Mouse (Mus musculus) C2C12 (cell line): Measurements from ENCODE around the gene Ndufv1. TPM values are rescaled to one million over a fixed set of nuclear protein-coding genes. Genes with fewer than 3 reads are reported as not detected.
"Not testable (repeated sequence)": the region's sequence is repeated elsewhere in the genome, so short reads cannot be mapped to it uniquely, and the experiment has no call there.

Experiments used
- H3K27me3 ChIP-seq: one replicate; pipeline ENCODE4 v1.6.1; 2011; ENCODE audit not compliant: control insufficient read depth, insufficient read depth, insufficient read length
- H3K36me3 ChIP-seq: one replicate; pipeline ENCODE4 v1.6.1; 2011; ENCODE audit not compliant: control insufficient read depth, insufficient read depth
- H3K4me3 ChIP-seq: one replicate; pipeline ENCODE4 v1.5.1; 2011; ENCODE audit warnings: mild to moderate bottlenecking, control low read depth; ENCODE audit not compliant: poor library complexity, insufficient read depth, severe bottlenecking
- H3K79me2 ChIP-seq: one replicate; pipeline ENCODE4 v1.6.1; 2011; ENCODE audit not compliant: control insufficient read depth, insufficient read depth
- H3K79me3 ChIP-seq: one replicate; pipeline ENCODE4 v1.6.1; 2011; ENCODE audit warnings: low read depth, control low read depth
- H3ac ChIP-seq: one replicate; pipeline ENCODE3; 2011; ENCODE audit warnings: low read depth; ENCODE audit not compliant: control insufficient read depth, insufficient read length
- CEBPB ChIP-seq: IDR thresholded peaks from one replicate; pipeline ENCODE4 v1.6.1; 2011; ENCODE audit warnings: low read depth, mild to moderate bottlenecking, control low read depth, moderate library complexity
- CTCF ChIP-seq: IDR thresholded peaks from one replicate; pipeline ENCODE4 v1.5.1; 2011; ENCODE audit not compliant: control insufficient read depth, insufficient read depth, insufficient read length
- FOSL1 ChIP-seq: IDR thresholded peaks from one replicate; pipeline ENCODE4 v1.8.0; 2011; ENCODE audit warnings: mild to moderate bottlenecking, low read length; ENCODE audit not compliant: poor library complexity, insufficient read depth, severe bottlenecking
- MAX ChIP-seq: IDR thresholded peaks from one replicate; pipeline ENCODE4 v1.6.1; 2011; ENCODE audit warnings: mild to moderate bottlenecking, control low read depth
- MYOD1 ChIP-seq: IDR thresholded peaks from one replicate; pipeline ENCODE4 v1.6.1; 2011; ENCODE audit warnings: low read depth; ENCODE audit not compliant: control insufficient read depth, insufficient read length
- MYOG ChIP-seq: IDR thresholded peaks from one replicate; pipeline ENCODE4 v1.6.1; 2011; ENCODE audit not compliant: control insufficient read depth, insufficient read length; ENCODE audit errors: extremely low read depth
- USF1 ChIP-seq: IDR thresholded peaks from one replicate; pipeline ENCODE4 v1.6.1; 2011; ENCODE audit warnings: low read depth, mild to moderate bottlenecking, control low read depth, moderate library complexity
- polyA plus RNA-seq: library from polyadenylated mRNA; unstranded; fragments of >200 nt; fragmentation: generic; extraction: Trizol; gene quantifications from one replicate; pipeline ENCODE4 v1.2.1, GENCODE M21; 2012; ENCODE audit warnings: missing spikeins

The Ndufv1 gene
- polyA plus RNA-seq, 1 experiment, result 254 TPM

DNA sequence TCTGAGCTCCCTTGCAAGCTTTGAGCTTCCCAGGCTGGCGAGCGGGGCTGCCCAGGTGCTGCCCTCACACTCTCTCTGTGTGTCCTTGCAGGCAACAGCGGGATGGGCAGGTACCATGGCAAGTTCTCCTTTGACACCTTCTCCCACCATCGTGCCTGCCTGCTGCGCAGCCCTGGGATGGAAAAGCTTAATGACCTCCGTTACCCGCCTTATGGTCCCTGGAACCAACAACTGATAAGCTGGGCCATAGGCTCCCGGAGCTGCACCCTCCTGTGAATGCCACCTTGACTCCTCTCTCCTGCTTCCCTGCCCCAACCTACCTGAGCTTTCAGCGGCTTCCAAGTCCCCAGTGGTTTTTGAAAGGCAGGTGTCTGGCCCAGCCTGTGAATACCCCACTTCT, 31.7 kb downstream of the Ndufv1 start:
- H3ac ChIP-seq, result no peak overlapping the region
- H3K79me3 ChIP-seq, result no peaks in the 10 kb centered on the region
- TF ChIP-seq MAX (no peak), MYOD1 (no peak), FOSL1 (no peak), CEBPB (no peak), USF1 (no peak), CTCF (no peak), MYOG (no peak)
- no peaks in the 10 kb centered on the region for H3K27me3 ChIP-seq
- H3K36me3 ChIP-seq, result no peaks in the 10 kb centered on the region
- H3K79me2 ChIP-seq, result no peaks in the 10 kb centered on the region
- no peak overlapping the region for H3K4me3 ChIP-seq

DNA sequence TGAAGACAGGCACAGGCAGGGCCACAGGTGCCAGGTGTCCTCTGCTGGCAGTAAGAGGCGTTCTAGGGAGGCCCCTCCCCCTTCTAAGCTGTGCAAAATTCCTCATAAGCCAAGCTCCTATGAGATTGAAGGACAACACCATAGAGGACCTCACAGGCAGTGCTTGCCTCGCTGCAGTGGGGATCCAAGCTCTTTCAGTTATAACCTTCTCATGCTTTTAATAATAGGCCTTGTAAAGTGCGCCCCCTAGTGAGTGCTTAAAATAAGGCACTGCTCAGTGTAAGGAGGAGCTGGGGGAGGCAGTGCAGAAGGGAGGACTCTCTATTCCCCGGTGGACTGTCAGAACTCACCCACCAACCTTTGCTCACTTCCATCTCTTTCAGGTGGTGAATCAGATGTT, 32.3 kb downstream of the Ndufv1 start:
- Histone ChIP-seq H3K79me2 (no peaks in the 10 kb centered on the region), H3K36me3 (no peaks in the 10 kb centered on the region), H3K79me3 (no peaks in the 10 kb centered on the region), H3K27me3 (peaks cover 1% of the 10 kb centered on the region), H3K4me3 (no peak overlapping the region), H3ac (no peak overlapping the region)
- TF ChIP-seq CEBPB, result no peak
- peak; percentile 32 for TF ChIP-seq CTCF
- no peak for TF ChIP-seq FOSL1

- TF ChIP-seq CTCF (no peak), USF1 (no peak), MYOD1 (no peak), MYOG (no peak), FOSL1 (no peak), CEBPB (no peak), MAX (no peak)
- peaks cover 12% of the 10 kb centered on the region for H3K27me3 ChIP-seq
- H3K4me3 ChIP-seq, result no peak overlapping the region
Observed at GRCm38 (mm10) chr19:3975866-3976265, 36.7 kb downstream of the Ndufv1 start.

GRCm38 (mm10) chr19:3974608-3975007, 38.0 kb downstream of the Ndufv1 start:
- H3K27me3 ChIP-seq, result peaks cover 14% of the 10 kb centered on the region
- H3K79me2 ChIP-seq, H3ac ChIP-seq, H3K79me3 ChIP-seq, H3K36me3 ChIP-seq, H3K4me3 ChIP-seq: not testable (repeated sequence)

More at GRCm38 (mm10) chr19:3975866-3976265, 36.7 kb downstream of the Ndufv1 start:
- H3K79me3 ChIP-seq, result no peaks in the 10 kb centered on the region
- H3K36me3 ChIP-seq, result no peaks in the 10 kb centered on the region
- H3ac ChIP-seq, result no peak overlapping the region
- no peaks in the 10 kb centered on the region for H3K79me2 ChIP-seq

DNA sequence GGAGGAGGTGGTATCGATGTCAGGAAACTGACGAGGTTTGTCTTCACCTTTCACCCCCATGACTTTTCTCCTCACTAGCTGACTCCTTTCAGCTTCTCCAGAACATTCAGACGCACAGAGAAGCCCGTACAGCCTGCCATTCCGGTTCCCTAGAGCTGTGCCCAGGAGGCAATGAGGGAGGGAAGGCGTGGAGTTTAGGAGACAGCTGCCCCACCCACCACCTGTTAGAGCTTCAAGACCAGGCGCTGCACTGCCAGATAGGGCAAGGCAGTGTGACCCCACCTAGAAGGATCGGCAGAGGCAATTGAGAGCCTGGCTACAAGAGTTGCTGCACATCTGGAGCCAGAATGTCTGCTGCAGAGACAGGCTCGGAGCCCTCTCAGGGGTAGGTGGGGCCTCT, 40.4 kb downstream of the Ndufv1 start, which contains the start of gene Aldh3b2:
Gene Aldh3b2 (plus strand): TSS at position 100 of the 400 bp plus-strand sequence.
- no peak within 1 kb of the TSS for H3ac ChIP-seq
- no peak for TF ChIP-seq MYOD1
- TF ChIP-seq USF1, result no peak
- TF ChIP-seq CEBPB, result no peak
- TF ChIP-seq CTCF, result no peak
- TF ChIP-seq MYOG, result no peak
- no peak for TF ChIP-seq MAX
- TF ChIP-seq FOSL1, result no peak
- H3K27me3 ChIP-seq, result peaks cover 15% of the 10 kb centered on the region
- H3K79me3 ChIP-seq, result no peaks in the 10 kb centered on the region
- no peak within 1 kb of the TSS for H3K4me3 ChIP-seq
- H3K36me3 ChIP-seq, result no peaks in the 10 kb centered on the region
- H3K79me2 ChIP-seq, result no peaks in the 10 kb centered on the region

DNA sequence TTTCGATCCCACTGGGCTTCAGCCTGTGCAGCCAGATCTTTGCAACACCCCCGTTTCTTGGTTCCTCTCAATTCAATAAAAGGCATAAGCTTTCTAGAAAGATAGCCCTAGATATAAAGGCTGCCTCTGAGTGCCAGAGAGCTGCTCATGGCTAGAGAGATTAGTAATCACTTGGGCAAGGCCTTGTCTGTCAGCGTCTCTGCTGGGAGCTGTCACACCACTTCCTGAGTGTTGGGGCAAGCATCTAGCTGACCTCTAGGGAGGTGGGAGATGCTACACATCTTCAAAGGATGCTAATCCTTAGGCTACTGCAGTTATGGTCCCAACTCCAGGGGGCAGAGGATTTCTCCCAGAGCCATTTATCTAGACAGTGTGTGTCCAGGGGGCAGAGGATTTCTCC, 45.3 kb downstream of the Ndufv1 start:
- Histone ChIP-seq H3K79me2 (no peaks in the 10 kb centered on the region), H3K27me3 (peaks cover 6% of the 10 kb centered on the region), H3K79me3 (no peaks in the 10 kb centered on the region), H3K36me3 (no peaks in the 10 kb centered on the region), H3ac (no peak overlapping the region), H3K4me3 (no peak overlapping the region)
- TF ChIP-seq USF1 (no peak), MYOG (no peak), MAX (no peak), CEBPB (no peak), FOSL1 (no peak), MYOD1 (no peak), CTCF (no peak)
